Mouse (Mus musculus): Measurements from ENCODE around the gene Dr1.

- TF ChIP-seq CTCF (IDR thresholded peaks at IDR 0.05; ENCODE audit: borderline replicate concordance, insufficient read depth, low read depth, low read length) (no peak), POLR2A (IDR thresholded peaks at IDR 0.05; ENCODE audit: borderline replicate concordance, insufficient read depth, low read length) (no peak)
Measured at GRCm38 (mm10) chr5:108270415-108270814, 1.7 kb downstream of the Dr1 start.
